Mouse (Mus musculus) macrophage (primary cell): ENCODE results near the gene Acadvl. TPM values are rescaled to one million over a fixed set of nuclear protein-coding genes. Genes with fewer than 3 reads are reported as not detected.

Source experiments
- H3K27ac ChIP-seq: fragments of 350-480 bp; formaldehyde crosslinking; 2 replicates; pipeline ENCODE4 v1.9.0; 2021
- H3K36me3 ChIP-seq: fragments of 350-480 bp; formaldehyde crosslinking; 2 replicates; pipeline ENCODE4 v1.9.0; 2021; ENCODE audit errors: inconsistent target
- H3K4me3 ChIP-seq: fragments of 350-480 bp; formaldehyde crosslinking; 2 replicates; pipeline ENCODE4 v1.9.0; 2021; ENCODE audit errors: inconsistent target
- H3K79me2 ChIP-seq: fragments of 350-480 bp; formaldehyde crosslinking; 2 replicates; pipeline ENCODE4 v1.9.0; 2021; ENCODE audit errors: inconsistent target
- WGBS: methylation state at CpG from one replicate; pipeline ENCODE4 v1.1.7; 2026; ENCODE audit warnings: inconsistent platforms; ENCODE audit not compliant: missing documents; 5-methylcytosine and 5-hydroxymethylcytosine counted together
- polyA plus RNA-seq: library from polyadenylated mRNA; stranded (reverse); fragments of 250-400 nt; gene quantifications from 3 replicates; pipeline ENCODE4 v1.2.4, GENCODE M21; 2018; ENCODE audit warnings: inconsistent platforms

Acadvl gene
- polyA plus RNA-seq, 1 experiment from 2014 or later: 31.8 TPM

- Histone ChIP-seq H3K4me3 (peak overlapping the region; percentile 82; the same call in 1 of the 2 replicates), H3K36me3 (peaks cover 32% of the 10 kb centered on the region), H3K79me2 (peaks cover 68% of the 10 kb centered on the region), H3K27ac (no peak overlapping the region)
- 93% methylated on average over 2 of the region's 2 CpGs for WGBS
Measured at GRCm38 (mm10) chr11:70002471-70002870, 12.7 kb downstream of the Acadvl start.

GRCm38 (mm10) chr11:70001865-70002264, 13.3 kb downstream of the Acadvl start:
- H3K4me3 ChIP-seq: peak overlapping the region; percentile 82
- H3K27ac ChIP-seq: peak overlapping the region; percentile 86
- peaks cover 26% of the 10 kb centered on the region for H3K36me3 ChIP-seq

GRCm38 (mm10) chr11:70001159-70001558, 14.1 kb downstream of the Acadvl start:
- H3K36me3 ChIP-seq: peaks cover 19% of the 10 kb centered on the region
- 16% methylated on average over 8 of the region's 8 CpGs for WGBS

More at GRCm38 (mm10) chr11:70001865-70002264, 13.3 kb downstream of the Acadvl start:
- peaks cover 68% of the 10 kb centered on the region for H3K79me2 ChIP-seq

GRCm38 (mm10) chr11:70000396-70000898, 14.8 kb downstream of the Acadvl start, which contains the start of gene Dvl2:
Gene Dvl2 (plus strand): TSS chr11:70000595.
- under 1% methylated on average over 48 of the region's 48 CpGs for WGBS
- peak within 1 kb of the TSS; percentile 82 for H3K4me3 ChIP-seq
- peak within 1 kb of the TSS; percentile 86 for H3K27ac ChIP-seq
- peaks cover 78% of the 10 kb centered on the region for H3K79me2 ChIP-seq
- H3K36me3 ChIP-seq: peaks cover 15% of the 10 kb centered on the region

More at GRCm38 (mm10) chr11:70001159-70001558, 14.1 kb downstream of the Acadvl start:
- Histone ChIP-seq H3K79me2 (peaks cover 73% of the 10 kb centered on the region), H3K4me3 (peak overlapping the region; percentile 82), H3K27ac (peak overlapping the region; percentile 86)

GRCm38 (mm10) chr11:69999666-70000065, 15.5 kb downstream of the Acadvl start:
- Histone ChIP-seq H3K27ac (peak overlapping the region; percentile 61), H3K4me3 (no peak overlapping the region), H3K36me3 (peaks cover 16% of the 10 kb centered on the region), H3K79me2 (peaks cover 71% of the 10 kb centered on the region)
- 86% methylated on average over 8 of the region's 8 CpGs for WGBS

- Histone ChIP-seq H3K27ac (peak overlapping the region; percentile 69), H3K4me3 (no peak overlapping the region), H3K36me3 (peaks cover 20% of the 10 kb centered on the region), H3K79me2 (peaks cover 71% of the 10 kb centered on the region)
- 84% methylated on average over 27 of the region's 27 CpGs for WGBS
Measured at GRCm38 (mm10) chr11:69998567-69999491, 16.4 kb downstream of the Acadvl start.

GRCm38 (mm10) chr11:69997070-69997509, 18.1 kb downstream of the Acadvl start:
- Histone ChIP-seq H3K79me2 (peaks cover 71% of the 10 kb centered on the region), H3K4me3 (peak overlapping the region; percentile 100), H3K27ac (peak overlapping the region; percentile 97), H3K36me3 (peaks cover 29% of the 10 kb centered on the region)
- WGBS: under 1% methylated on average over 35 of the region's 44 CpGs

- Histone ChIP-seq H3K4me3 (peak overlapping the region; percentile 100), H3K79me2 (peaks cover 70% of the 10 kb centered on the region), H3K27ac (peak overlapping the region; percentile 97), H3K36me3 (peaks cover 29% of the 10 kb centered on the region)
- 1% methylated on average over 58 of the region's 66 CpGs for WGBS
Measured at GRCm38 (mm10) chr11:69996161-69997061, 18.8 kb downstream of the Acadvl start.

- Histone ChIP-seq H3K27ac (peak within 1 kb of the TSS; percentile 97), H3K79me2 (peaks cover 64% of the 10 kb centered on the region), H3K4me3 (peak within 1 kb of the TSS; percentile 100), H3K36me3 (peaks cover 29% of the 10 kb centered on the region)
- 0% methylated on average over 36 of the region's 36 CpGs for WGBS
Measured at GRCm38 (mm10) chr11:69995391-69995960, 19.7 kb downstream of the Acadvl start, which contains the start of gene Phf23. Gene Phf23 (plus strand): TSS chr11:69995777.

- WGBS: 84% methylated on average over 11 of the region's 11 CpGs
Measured at GRCm38 (mm10) chr11:69994401-69995090, 20.7 kb downstream of the Acadvl start.

GRCm38 (mm10) chr11:69992932-69993331, 22.3 kb downstream of the Acadvl start:
- Histone ChIP-seq H3K27ac (0 out of 2 replicates have a peak overlapping the region, but pooled peaks have one; percentile 99), H3K79me2 (peaks cover 52% of the 10 kb centered on the region), H3K4me3 (peak overlapping the region; percentile 97), H3K36me3 (peaks cover 34% of the 10 kb centered on the region)
- WGBS: 93% methylated on average over 3 of the region's 3 CpGs

More at GRCm38 (mm10) chr11:69994401-69995090, 20.7 kb downstream of the Acadvl start:
- H3K79me2 ChIP-seq: peaks cover 58% of the 10 kb centered on the region
- no peak overlapping the region for H3K4me3 ChIP-seq
- peaks cover 27% of the 10 kb centered on the region for H3K36me3 ChIP-seq
- no peak overlapping the region for H3K27ac ChIP-seq

- H3K4me3 ChIP-seq: peak overlapping the region; percentile 97
- peaks cover 39% of the 10 kb centered on the region for H3K36me3 ChIP-seq
- peak overlapping the region; percentile 99 for H3K27ac ChIP-seq
- WGBS: 85% methylated on average over 10 of the region's 10 CpGs
- peaks cover 57% of the 10 kb centered on the region for H3K79me2 ChIP-seq
Measured at GRCm38 (mm10) chr11:69992396-69992795, 22.8 kb downstream of the Acadvl start.

GRCm38 (mm10) chr11:69991711-69992110, 23.5 kb downstream of the Acadvl start:
- peaks cover 46% of the 10 kb centered on the region for H3K36me3 ChIP-seq
- WGBS: 1% methylated on average over 15 of the region's 15 CpGs
- H3K27ac ChIP-seq: peak overlapping the region; percentile 99
- peak overlapping the region; percentile 97 for H3K4me3 ChIP-seq
- H3K79me2 ChIP-seq: peaks cover 62% of the 10 kb centered on the region
